9 mouse cellular contexts compared by ENCODE assay signal in the genomic region with DNA sequence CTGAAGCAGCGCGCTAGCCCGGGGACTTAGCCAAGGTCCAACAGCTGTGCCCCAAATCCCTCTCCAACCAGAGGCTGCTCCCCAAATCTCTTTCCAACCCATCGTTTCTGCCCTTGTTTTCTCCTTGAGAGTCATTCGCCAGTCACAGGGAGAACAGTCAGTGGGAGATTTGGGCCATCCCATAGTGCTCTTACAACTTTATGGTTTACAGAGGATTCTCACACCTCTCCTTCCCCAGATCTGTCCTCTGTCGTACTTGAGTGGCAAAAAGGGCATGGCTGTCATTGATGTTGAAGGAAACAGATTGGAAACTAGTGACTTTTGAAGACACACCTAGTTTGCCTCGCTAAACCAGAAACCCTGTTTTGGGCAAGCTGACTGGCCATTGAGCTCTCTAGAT. TPM values are rescaled to one million over a fixed set of nuclear protein-coding genes. Genes with fewer than 3 reads are reported as not detected.
A peak's percentile ranks its signal among the peaks of the same experiment; 100 is the strongest.
DNase-seq lines count a peak whose midpoint lies in the region; ATAC-seq and TF ChIP-seq lines count a peak whose summit lies in the region.
"Had no signal": no experiment of that assay in that cellular context is flagged by ENCODE, and none has a peak within 500 bp of the region (broad histone marks: within the 10 kb centered on the region; RNA-seq: fewer than 3 reads in every experiment).

No protein-coding gene starts in this region.

- no peak for ATAC-seq in heart, embryonic 14.5 days (ENCODE audit: insufficient number of reproducible peaks, insufficient read depth, low FRiP score, low read depth)
- 0 out of 2 replicates have a peak, but pooled peaks have one; percentile 9 for ATAC-seq in limb, embryonic 14.5 days (ENCODE audit: low FRiP score, low read depth)
- ATAC-seq in megakaryocyte-erythroid progenitor cell, adult 5-6 weeks (replicated peaks; ENCODE audit: low FRiP score, low TSS enrichment, poor library complexity, severe bottlenecking): no peak

- H3K27me3 ChIP-seq in heart, embryonic 14.5 days (ENCODE audit: control insufficient read depth, insufficient read depth, low read length): no peaks in the 10 kb centered on the region
- H3K27me3 ChIP-seq in limb, embryonic 14.5 days (ENCODE audit: control insufficient read depth, insufficient read depth, low read length): no peaks in the 10 kb centered on the region

- WGBS in heart, embryonic 14.5 days: 35% methylated on average over 7 of the region's 7 CpGs
- 35% methylated on average over 7 of the region's 7 CpGs for WGBS in limb, embryonic 14.5 days

- peaks cover 15% of the 10 kb centered on the region; the same call in 1 of the 2 replicates for H3K36me3 ChIP-seq in heart, embryonic 14.5 days (ENCODE audit: control insufficient read depth, insufficient read depth, low read length)
- H3K36me3 ChIP-seq in limb, embryonic 14.5 days (ENCODE audit: control insufficient read depth, insufficient read depth, low read length): peaks cover 34% of the 10 kb centered on the region

- peak overlapping the region; percentile 27; the same call in 1 of the 2 replicates for H3K4me2 ChIP-seq in heart, embryonic 14.5 days (ENCODE audit: low read length)
- H3K4me2 ChIP-seq in limb, embryonic 14.5 days (replicated peaks; ENCODE audit: low read depth, low read length, severe bottlenecking): 0 out of 2 replicates have a peak overlapping the region, but pooled peaks have one; percentile 10
- H3K4me2 ChIP-seq: midbrain, embryonic 11.5 days had no signal

- H3K4me1 ChIP-seq in heart, embryonic 14.5 days (ENCODE audit: control insufficient read depth in 2 of 2, insufficient read depth in 2 of 2, low read length in 2 of 2): peaks cover 28 to 39% of the 10 kb centered on the region in 2 experiments
- 0 out of 2 replicates have a peak, but pooled peaks cover 3% of the 10 kb centered on the region for H3K4me1 ChIP-seq in limb, embryonic 14.5 days (ENCODE audit: control insufficient read depth, insufficient read depth, low read length)

- DNase-seq in heart, adult 9 months (ENCODE audit: low spot score in 2 of 2): no peak
- DNase-seq in ES-CJ7 (ENCODE audit: low read depth, low spot score): peak; percentile 41
- peak; percentile 66 for DNase-seq in ZHBTc4 (ENCODE audit: low read depth, low spot score)
- no peak for DNase-seq in limb, embryonic 14.5 days (ENCODE audit: low spot score)
- DNase-seq in left cerebral cortex, postnatal 25 days (ENCODE audit: low spot score in 2 of 2): no peak

- no peak for TF ChIP-seq POLR2A in limb, embryonic 14.5 days (IDR thresholded peaks at IDR 0.05; ENCODE audit: borderline replicate concordance, extremely low read depth, insufficient read depth, insufficient read length)

- H3K27ac ChIP-seq in heart, embryonic 14.5 days (replicated peaks in 1 of 2; ENCODE audit: control insufficient read depth in 1 of 2, insufficient read depth in 1 of 2, low read depth in 2 of 2, low read length in 2 of 2): peak overlapping the region in 1 of 2 experiments; percentile 72; a peak in 1 of 4 replicates
- 0 out of 2 replicates have a peak overlapping the region, but pooled peaks have one; percentile 33 for H3K27ac ChIP-seq in limb, embryonic 14.5 days (replicated peaks; ENCODE audit: low read depth, low read length)
- H3K27ac ChIP-seq: liver, embryonic 14.5 days had no signal

- intact Hi-C loops in left cerebral cortex, postnatal 25 days (cut with DNase I): loop anchor here (1.0 to 5.0 kb wide), 5 partner anchors 33 to 738 kb away; a partner anchor contains a TSS

- peak overlapping the region; percentile 44 for H3K9ac ChIP-seq in heart, embryonic 14.5 days (ENCODE audit: low read length)
- 0 out of 2 replicates have a peak overlapping the region, but pooled peaks have one; percentile 5 for H3K9ac ChIP-seq in limb, embryonic 14.5 days (ENCODE audit: low read depth, low read length, severe bottlenecking)
- H3K9ac ChIP-seq: liver, embryonic 14.5 days had no signal

- no peak overlapping the region for H3K4me3 ChIP-seq in heart, embryonic 14.5 days (ENCODE audit: control insufficient read depth in 1 of 2, insufficient read depth in 1 of 2, low read depth in 1 of 2, low read length in 2 of 2)
- no peak overlapping the region for H3K4me3 ChIP-seq in limb, embryonic 14.5 days (replicated peaks; ENCODE audit: low read length)

- no peaks in the 10 kb centered on the region for H3K9me3 ChIP-seq in heart, embryonic 14.5 days (ENCODE audit: control insufficient read depth, low read length)
- H3K9me3 ChIP-seq in limb, embryonic 14.5 days (ENCODE audit: control insufficient read depth, low read length): no peaks in the 10 kb centered on the region

RNA-seq across cellular contexts. Expression of a gene that starts 32.8 kb away (rescaled TPM):
- polyA plus RNA-seq in heart, embryonic 14.5 days (2014; fragmentation: Nextera tagmentation; extraction: Ambion mirVana): 435 and 456 TPM in 2 replicates
- 76.9 and 138 TPM in 2 replicates for polyA plus RNA-seq in limb, embryonic 14.5 days (2012; rRNA removed)
- polyA plus RNA-seq in limb, embryonic 14.5 days (2014; fragmentation: Nextera tagmentation; extraction: Ambion mirVana): 266 and 312 TPM in 2 replicates
- 10 to 100 TPM; 92.9 to 96.0 TPM for total RNA-seq in left cerebral cortex, postnatal 25 days (2021)
- total RNA-seq in megakaryocyte-erythroid progenitor cell, adult 5-6 weeks (2014; fragmentation: Nextera tagmentation): 290 and 320 TPM in 2 replicates
- 93.4 and 153 TPM in 2 replicates for total RNA-seq in megakaryocyte-erythroid progenitor cell, adult 5-6 weeks (2017)

RNA-seq across cellular contexts. Expression of a gene that starts 36.3 kb away (rescaled TPM):
- polyA plus RNA-seq in heart, embryonic 14.5 days (2014; fragmentation: Nextera tagmentation; extraction: Ambion mirVana): 16.7 and 16.9 TPM in 2 replicates
- 18.0 and 20.9 TPM in 2 replicates for polyA plus RNA-seq in limb, embryonic 14.5 days (2012; rRNA removed)
- polyA plus RNA-seq in limb, embryonic 14.5 days (2014; fragmentation: Nextera tagmentation; extraction: Ambion mirVana): 11.4 and 13.7 TPM in 2 replicates
- 10 to 100 TPM; 16.7 to 17.2 TPM for total RNA-seq in left cerebral cortex, postnatal 25 days (2021)
- total RNA-seq in megakaryocyte-erythroid progenitor cell, adult 5-6 weeks (2014; fragmentation: Nextera tagmentation): 18.2 and 23.9 TPM in 2 replicates
- 18.8 and 29.6 TPM in 2 replicates for total RNA-seq in megakaryocyte-erythroid progenitor cell, adult 5-6 weeks (2017)

RNA-seq across cellular contexts. Expression of a gene that starts 37.1 kb away (rescaled TPM):
- polyA plus RNA-seq in heart, embryonic 14.5 days (2014; fragmentation: Nextera tagmentation; extraction: Ambion mirVana): 17.6 and 19.5 TPM in 2 replicates
- polyA plus RNA-seq in limb, embryonic 14.5 days (2012; rRNA removed): 19.5 and 20.2 TPM in 2 replicates
- 23.9 and 27.7 TPM in 2 replicates for polyA plus RNA-seq in limb, embryonic 14.5 days (2014; fragmentation: Nextera tagmentation; extraction: Ambion mirVana)
- 10 to 100 TPM; 50.8 to 53.6 TPM for total RNA-seq in left cerebral cortex, postnatal 25 days (2021)
- 61.9 and 72.9 TPM in 2 replicates for total RNA-seq in megakaryocyte-erythroid progenitor cell, adult 5-6 weeks (2014; fragmentation: Nextera tagmentation)
- total RNA-seq in megakaryocyte-erythroid progenitor cell, adult 5-6 weeks (2017): 41.4 and 59.8 TPM in 2 replicates

Comparison
In these comparisons a context has a peak if more than half of its experiments do, and no peak if none do; other contexts are left out.
1. DNase-seq: peak in ES-CJ7 (single experiment) and ZHBTc4 (single experiment); none in heart, adult 9 months (0 of 2), limb, embryonic 14.5 days (single experiment) and left cerebral cortex, postnatal 25 days (0 of 2).